ENCODE assay signal across 17 mouse cellular contexts in the genomic region with DNA sequence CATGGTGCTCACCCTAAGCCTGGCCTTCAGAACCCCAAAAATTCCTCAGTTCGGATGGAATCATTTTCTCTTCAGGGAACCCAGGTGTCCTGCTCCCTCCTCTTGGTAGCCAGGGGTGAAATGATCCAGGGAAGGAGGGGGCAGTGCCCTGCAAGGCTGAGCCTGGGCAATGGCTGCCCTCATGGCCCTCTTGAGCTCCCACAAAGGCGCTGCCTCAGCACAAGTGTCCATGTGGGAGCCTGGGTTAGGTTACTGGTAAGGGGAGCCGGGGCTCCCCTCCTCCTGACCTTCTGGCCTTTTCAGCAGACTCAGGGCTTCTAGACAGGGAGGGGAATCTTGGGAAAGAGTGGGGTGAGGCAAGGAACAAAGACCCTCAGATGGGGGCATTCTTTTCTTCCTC. TPM values are rescaled to one million over a fixed set of nuclear protein-coding genes. Genes with fewer than 3 reads are reported as not detected.
DNase-seq lines count a peak whose midpoint lies in the region; TF ChIP-seq lines count a peak whose summit lies in the region.
"Had no signal": no experiment of that assay in that cellular context is flagged by ENCODE, and none has a peak within 500 bp of the region (broad histone marks: within the 10 kb centered on the region; RNA-seq: fewer than 3 reads in every experiment).

No protein-coding gene starts in this region.

- peak overlapping the region; percentile 95 for H3K4me3 ChIP-seq in gastrocnemius, adult 2 months
- H3K4me3 ChIP-seq in C2C12 (ENCODE audit: insufficient read depth, poor library complexity, severe bottlenecking): peak overlapping the region; percentile 11
- H3K4me3 ChIP-seq in embryonic facial prominence, embryonic 10.5 days: 0 out of 2 replicates have a peak overlapping the region, but pooled peaks have one; percentile 89
- H3K4me3 ChIP-seq in limb, embryonic 10.5 days: 0 out of 2 replicates have a peak overlapping the region, but pooled peaks have one; percentile 6

- H3K4me1 ChIP-seq in embryonic facial prominence, embryonic 10.5 days: peaks cover 36% of the 10 kb centered on the region
- H3K4me1 ChIP-seq in limb, embryonic 10.5 days: peaks cover 28% of the 10 kb centered on the region

- no peaks in the 10 kb centered on the region for H3K36me3 ChIP-seq in C2C12 (ENCODE audit: control insufficient read depth, insufficient read depth)
- no peaks in the 10 kb centered on the region for H3K36me3 ChIP-seq in embryonic facial prominence, embryonic 10.5 days (replicated peaks)
- no peaks in the 10 kb centered on the region for H3K36me3 ChIP-seq in limb, embryonic 10.5 days
- H3K36me3 ChIP-seq: heart, embryonic 10.5 days had no signal

- DNase-seq in gastrocnemius, adult 2 months: peak; percentile 89
- DNase-seq in gastrocnemius, postnatal 36 days: no peak
- no peak for DNase-seq in embryonic facial prominence, embryonic 10.5 days (ENCODE audit: low spot score)
- no peak for DNase-seq in limb, embryonic 10.5 days (ENCODE audit: low spot score)
- DNase-seq in thymus, postnatal 36 days: no peak
- no peak for DNase-seq in right cerebral cortex, postnatal 4 days
- no peak for DNase-seq in layer of hippocampus, adult 11-12 months (ENCODE audit: low spot score)
- DNase-seq: adrenal gland, postnatal 25 days; cerebellum, adult 8-10 months; heart, postnatal 14 days; kidney, adult 11 months; thymus, postnatal 25 days had no signal

- 57% methylated on average over 3 of the region's 3 CpGs for WGBS in embryonic facial prominence, embryonic 10.5 days
- WGBS in limb, embryonic 10.5 days: 72% methylated on average over 3 of the region's 3 CpGs

- TF ChIP-seq CTCF in gastrocnemius, adult 2 months (IDR thresholded peaks at IDR 0.05): no peak
- no peak for TF ChIP-seq CTCF in C2C12 (IDR thresholded peaks at IDR 0.05; ENCODE audit: control insufficient read depth, insufficient read depth, insufficient read length)

- peaks cover 12% of the 10 kb centered on the region for H3K79me2 ChIP-seq in C2C12 (ENCODE audit: control insufficient read depth, insufficient read depth)

- peak overlapping the region; percentile 64 for H3ac ChIP-seq in C2C12 (ENCODE audit: control insufficient read depth, insufficient read length, low read depth)

- peak overlapping the region; percentile 96 for H3K27ac ChIP-seq in gastrocnemius, adult 2 months
- H3K27ac ChIP-seq in embryonic facial prominence, embryonic 10.5 days (replicated peaks): 0 out of 2 replicates have a peak overlapping the region, but pooled peaks have one; percentile 5
- no peak overlapping the region for H3K27ac ChIP-seq in limb, embryonic 10.5 days
- H3K27ac ChIP-seq: hindbrain, postnatal 0 days; liver, embryonic 14.5 days had no signal

- no peaks in the 10 kb centered on the region for H3K27me3 ChIP-seq in C2C12 (ENCODE audit: control insufficient read depth, insufficient read depth, insufficient read length)
- H3K27me3 ChIP-seq in embryonic facial prominence, embryonic 10.5 days (replicated peaks; ENCODE audit: low read depth, poor library complexity, severe bottlenecking): peaks cover 11% of the 10 kb centered on the region
- H3K27me3 ChIP-seq in limb, embryonic 10.5 days (ENCODE audit: low read depth, poor library complexity, severe bottlenecking): peaks cover 16% of the 10 kb centered on the region

- intact Hi-C loops in gastrocnemius, adult 2 months (cut with DNase I): no loop called here
- intact Hi-C loops in gastrocnemius, postnatal 36 days (cut with DNase I): no loop called here

- peaks cover 4% of the 10 kb centered on the region for H3K79me3 ChIP-seq in C2C12 (ENCODE audit: low read depth)

- no peaks in the 10 kb centered on the region for H3K9me3 ChIP-seq in embryonic facial prominence, embryonic 10.5 days
- H3K9me3 ChIP-seq in limb, embryonic 10.5 days (replicated peaks): no peaks in the 10 kb centered on the region
- H3K9me3 ChIP-seq: heart, embryonic 10.5 days had no signal

TF ChIP-seq in C2C12, 6 proteins besides CTCF, POLR2A, EP300 and RAD21:
- TF ChIP-seq MYOD1 (IDR thresholded peaks at IDR 0.05; ENCODE audit: control insufficient read depth, insufficient read length, low read depth) (no peak), USF1 (IDR thresholded peaks at IDR 0.05; ENCODE audit: low read depth) (no peak), CEBPB (IDR thresholded peaks at IDR 0.05; ENCODE audit: low read depth) (no peak), MAX (IDR thresholded peaks at IDR 0.05) (no peak), MYOG (IDR thresholded peaks at IDR 0.05; ENCODE audit: control insufficient read depth, extremely low read depth, insufficient read length) (no peak), FOSL1 (IDR thresholded peaks at IDR 0.05; ENCODE audit: insufficient read depth, low read length, poor library complexity, severe bottlenecking) (no peak)

RNA-seq across cellular contexts. Expression of gene Actn3, which starts 1.0 kb away (rescaled TPM):
- over 10,000 TPM in 1 of 2 experiments, 1,000 to 10,000 TPM in 1; 5,071 to 10,315 TPM for total RNA-seq in gastrocnemius, adult 2 months (2021)
- total RNA-seq in gastrocnemius, postnatal 36 days (2021): 1,000 to 10,000 TPM; 8,494 to 8,724 TPM
- 20.8 TPM for polyA plus RNA-seq in C2C12 (2012; fragmentation: generic; extraction: Trizol)
- polyA plus RNA-seq in embryonic facial prominence, embryonic 10.5 days (2016; fragmentation: Nextera tagmentation; extraction: Ambion mirVana): 5.0 and 6.7 TPM in 2 replicates
- polyA plus RNA-seq in limb, embryonic 10.5 days (2016; fragmentation: Nextera tagmentation; extraction: Ambion mirVana): 1.6 and 2.7 TPM in 2 replicates

RNA-seq across cellular contexts. Expression of gene Zdhhc24, which starts 1.7 kb away (rescaled TPM):
- total RNA-seq in gastrocnemius, adult 2 months (2021): 1 to 10 TPM; 2.0 to 2.6 TPM
- total RNA-seq in gastrocnemius, postnatal 36 days (2021): 1 to 10 TPM; 2.2 to 2.6 TPM
- 5.4 TPM for polyA plus RNA-seq in C2C12 (2012; fragmentation: generic; extraction: Trizol)
- 10.3 and 13.3 TPM in 2 replicates for polyA plus RNA-seq in embryonic facial prominence, embryonic 10.5 days (2016; fragmentation: Nextera tagmentation; extraction: Ambion mirVana)
- polyA plus RNA-seq in limb, embryonic 10.5 days (2016; fragmentation: Nextera tagmentation; extraction: Ambion mirVana): 7.0 and 8.5 TPM in 2 replicates

RNA-seq across cellular contexts. Expression of gene Ctsf, which starts 21.8 kb away (rescaled TPM):
- 10 to 100 TPM; 24.8 to 41.9 TPM for total RNA-seq in gastrocnemius, adult 2 months (2021)
- total RNA-seq in gastrocnemius, postnatal 36 days (2021): 10 to 100 TPM; 26.6 to 33.4 TPM
- 1.2 TPM for polyA plus RNA-seq in C2C12 (2012; fragmentation: generic; extraction: Trizol)
- 26.9 and 28.0 TPM in 2 replicates for polyA plus RNA-seq in embryonic facial prominence, embryonic 10.5 days (2016; fragmentation: Nextera tagmentation; extraction: Ambion mirVana)
- polyA plus RNA-seq in limb, embryonic 10.5 days (2016; fragmentation: Nextera tagmentation; extraction: Ambion mirVana): 13.3 and 18.5 TPM in 2 replicates

RNA-seq across cellular contexts. Expression of gene Bbs1, which starts 29.7 kb away (rescaled TPM):
- 1 to 10 TPM; 1.5 to 2.1 TPM for total RNA-seq in gastrocnemius, adult 2 months (2021)
- 1 to 10 TPM; 1.6 to 2.4 TPM for total RNA-seq in gastrocnemius, postnatal 36 days (2021)
- polyA plus RNA-seq in C2C12 (2012; fragmentation: generic; extraction: Trizol): 2.2 TPM
- 5.8 and 6.1 TPM in 2 replicates for polyA plus RNA-seq in embryonic facial prominence, embryonic 10.5 days (2016; fragmentation: Nextera tagmentation; extraction: Ambion mirVana)
- 5.1 and 9.0 TPM in 2 replicates for polyA plus RNA-seq in limb, embryonic 10.5 days (2016; fragmentation: Nextera tagmentation; extraction: Ambion mirVana)

RNA-seq across cellular contexts. Expression of gene Ccdc87, which starts 37.6 kb away (rescaled TPM):
- total RNA-seq in gastrocnemius, adult 2 months (2021): not detected
- not detected for total RNA-seq in gastrocnemius, postnatal 36 days (2021)
- polyA plus RNA-seq in C2C12 (2012; fragmentation: generic; extraction: Trizol): 0.02 TPM
- polyA plus RNA-seq in embryonic facial prominence, embryonic 10.5 days (2016; fragmentation: Nextera tagmentation; extraction: Ambion mirVana): 0.06 and 0.11 TPM in 2 replicates
- not detected in 2 replicates for polyA plus RNA-seq in limb, embryonic 10.5 days (2016; fragmentation: Nextera tagmentation; extraction: Ambion mirVana)
- total RNA-seq: heart, postnatal 14 days; megakaryocyte, adult 5-6 weeks had no signal
- polyA plus RNA-seq: heart, embryonic 10.5 days had no signal

Comparison
In these comparisons a context has a peak if more than half of its experiments do, and no peak if none do; other contexts are left out.
1. H3K4me3 ChIP-seq: peak in every context shown above with its lines; median percentile 95 in gastrocnemius, adult 2 months; 89 in embryonic facial prominence, embryonic 10.5 days; 11 in C2C12; 6 in limb, embryonic 10.5 days.